Mouse (Mus musculus) lung, embryonic 14.5 days (tissue): ENCODE data around the gene Tmem248. TPM values are rescaled to one million over a fixed set of nuclear protein-coding genes. Genes with fewer than 3 reads are reported as not detected.

ENCODE experiments used
- ATAC-seq: fragments of 200-750 bp; cut with Nextera tagmentation; 2 replicates; pipeline ENCODE4 v1.8.0; 2017; ENCODE audit warnings: mild to moderate bottlenecking, moderate TSS enrichment, moderate library complexity; ENCODE audit not compliant: insufficient read depth
- DNase-seq: peaks from one replicate; pipeline ENCODE4 v3.0.0-alpha.2; 2015
- H3K27ac ChIP-seq: fragments of 300-500 bp; sonication (generic); 2 replicates; pipeline ENCODE4 v1.5.1; 2014; ENCODE audit warnings: low read depth, mild to moderate bottlenecking, moderate library complexity
- H3K27me3 ChIP-seq: fragments of 300-500 bp; sonication (generic); 2 replicates; pipeline ENCODE4 v1.6.1; 2014; ENCODE audit warnings: low read length, control low read depth; ENCODE audit not compliant: insufficient read depth
- H3K36me3 ChIP-seq: fragments of 300-500 bp; sonication (generic); 2 replicates; pipeline ENCODE4 v1.6.1; 2014; ENCODE audit warnings: control low read depth; ENCODE audit not compliant: insufficient read depth
- H3K4me1 ChIP-seq: fragments of 300-500 bp; sonication (generic); 2 replicates; pipeline ENCODE4 v1.6.1; 2014; ENCODE audit warnings: antibody characterized with exemption, control low read depth; ENCODE audit not compliant: insufficient read depth
- H3K4me2 ChIP-seq: fragments of 300-500 bp; sonication (generic); 2 replicates; pipeline ENCODE4 v1.6.1; 2014; ENCODE audit warnings: mild to moderate bottlenecking
- H3K4me3 ChIP-seq: fragments of 300-500 bp; sonication (generic); 2 replicates; pipeline ENCODE4 v1.5.1; 2014; ENCODE audit warnings: low read depth, low read length
- H3K9ac ChIP-seq: fragments of 300-500 bp; sonication (generic); 2 replicates; pipeline ENCODE4 v1.6.1; 2014
- H3K9me3 ChIP-seq: fragments of 300-500 bp; sonication (generic); 2 replicates; pipeline ENCODE4 v1.6.1; 2016; ENCODE audit warnings: low read depth, low read length, control low read depth
- CTCF ChIP-seq: IDR thresholded peaks from 2 replicates; pipeline ENCODE4 v1.5.1; 2016; ENCODE audit warnings: antibody characterized with exemption, low read depth
- WGBS: fragments of 180-500 bp; shearing (Covaris S2); extraction: QIAGEN DNeasy Blood & Tissue Kit; methylation state at CpG from one replicate; pipeline ENCODE4 v1.1.7; 2014; 5-methylcytosine and 5-hydroxymethylcytosine counted together
- polyA plus RNA-seq: library from polyadenylated mRNA; unstranded; fragments of >200 nt; fragmentation: Nextera tagmentation; extraction: Ambion mirVana; gene quantifications from 2 replicates; pipeline ENCODE4 v1.2.1, GENCODE M21; 2014

Tmem248 gene
- polyA plus RNA-seq, 1 experiment from 2014 or later: 46.6 TPM

- H3K27me3 ChIP-seq: no peaks in the 10 kb centered on the region
- H3K4me2 ChIP-seq: no peak overlapping the region
- no peaks in the 10 kb centered on the region for H3K9me3 ChIP-seq
- 76% methylated on average over 4 of the region's 4 CpGs for WGBS
- no peak for ATAC-seq
- no peak for DNase-seq
- no peak overlapping the region for H3K4me3 ChIP-seq
- no peaks in the 10 kb centered on the region for H3K4me1 ChIP-seq
- H3K9ac ChIP-seq: no peak overlapping the region
- peaks cover 43% of the 10 kb centered on the region for H3K36me3 ChIP-seq
- TF ChIP-seq CTCF: no peak
- H3K27ac ChIP-seq: no peak overlapping the region
Measured at GRCm38 (mm10) chr5:130203948-130204347, 12.9 kb upstream of the Tmem248 start.

GRCm38 (mm10) chr5:130204560-130204959, 12.3 kb upstream of the Tmem248 start:
- no peak for TF ChIP-seq CTCF
- WGBS: 84% methylated on average over 6 of the region's 6 CpGs

GRCm38 (mm10) chr5:130205441-130206023, 11.3 kb upstream of the Tmem248 start:
- Histone ChIP-seq H3K9ac (no peak overlapping the region), H3K9me3 (no peaks in the 10 kb centered on the region), H3K36me3 (peaks cover 49% of the 10 kb centered on the region), H3K4me1 (no peaks in the 10 kb centered on the region), H3K4me3 (no peak overlapping the region), H3K27me3 (no peaks in the 10 kb centered on the region), H3K27ac (no peak overlapping the region), H3K4me2 (no peak overlapping the region)
- no peak for TF ChIP-seq CTCF
- no peak for DNase-seq
- ATAC-seq: peak; percentile 56; the same call in 1 of the 2 replicates
- WGBS: 86% methylated on average over 3 of the region's 3 CpGs

More at GRCm38 (mm10) chr5:130204560-130204959, 12.3 kb upstream of the Tmem248 start:
- Histone ChIP-seq H3K27me3 (no peaks in the 10 kb centered on the region), H3K9ac (no peak overlapping the region), H3K27ac (no peak overlapping the region), H3K4me3 (no peak overlapping the region), H3K9me3 (no peaks in the 10 kb centered on the region), H3K4me2 (no peak overlapping the region), H3K36me3 (peaks cover 45% of the 10 kb centered on the region), H3K4me1 (no peaks in the 10 kb centered on the region)
- ATAC-seq (no peak), DNase-seq (no peak)

GRCm38 (mm10) chr5:130207299-130207698, 9.6 kb upstream of the Tmem248 start:
- H3K4me1 ChIP-seq: no peaks in the 10 kb centered on the region
- no peaks in the 10 kb centered on the region for H3K27me3 ChIP-seq
- ATAC-seq: no peak
- no peak overlapping the region for H3K4me2 ChIP-seq
- H3K9ac ChIP-seq: no peak overlapping the region
- no peaks in the 10 kb centered on the region for H3K9me3 ChIP-seq
- H3K27ac ChIP-seq: no peak overlapping the region
- DNase-seq: peak; percentile 7
- 75% methylated on average over 4 of the region's 4 CpGs for WGBS
- no peak overlapping the region for H3K4me3 ChIP-seq
- no peak for TF ChIP-seq CTCF
- peaks cover 51% of the 10 kb centered on the region for H3K36me3 ChIP-seq

- no peak for DNase-seq
- no peak overlapping the region for H3K4me3 ChIP-seq
- H3K27ac ChIP-seq: no peak overlapping the region
- H3K4me2 ChIP-seq: no peak overlapping the region
- no peaks in the 10 kb centered on the region for H3K9me3 ChIP-seq
- H3K4me1 ChIP-seq: no peaks in the 10 kb centered on the region
- no peak overlapping the region for H3K9ac ChIP-seq
- WGBS: 77% methylated on average over 11 of the region's 11 CpGs
- no peaks in the 10 kb centered on the region for H3K27me3 ChIP-seq
- TF ChIP-seq CTCF: no peak
- no peak for ATAC-seq
- H3K36me3 ChIP-seq: peaks cover 58% of the 10 kb centered on the region
Measured at GRCm38 (mm10) chr5:130212956-130213355, 3.9 kb upstream of the Tmem248 start.

GRCm38 (mm10) chr5:130217406-130217805, 525 bp downstream of the Tmem248 start:
- peaks cover 21% of the 10 kb centered on the region for H3K36me3 ChIP-seq
- H3K9ac ChIP-seq: no peak overlapping the region
- H3K9me3 ChIP-seq: no peaks in the 10 kb centered on the region
- no peak overlapping the region for H3K27ac ChIP-seq
- H3K27me3 ChIP-seq: no peaks in the 10 kb centered on the region
- 89% methylated on average over 4 of the region's 4 CpGs for WGBS
- no peak overlapping the region for H3K4me3 ChIP-seq
- no peak for ATAC-seq
- no peak for DNase-seq
- H3K4me1 ChIP-seq: no peaks in the 10 kb centered on the region
- TF ChIP-seq CTCF: no peak
- no peak overlapping the region for H3K4me2 ChIP-seq

GRCm38 (mm10) chr5:130218336-130218735, 1.5 kb downstream of the Tmem248 start:
- WGBS: 83% methylated on average over 5 of the region's 5 CpGs
- H3K4me3 ChIP-seq: no peak overlapping the region
- peaks cover 12% of the 10 kb centered on the region for H3K36me3 ChIP-seq
- no peak for DNase-seq
- no peaks in the 10 kb centered on the region for H3K9me3 ChIP-seq
- no peak overlapping the region for H3K9ac ChIP-seq
- no peak for ATAC-seq
- no peak for TF ChIP-seq CTCF
- no peaks in the 10 kb centered on the region for H3K27me3 ChIP-seq
- H3K4me2 ChIP-seq: no peak overlapping the region
- H3K4me1 ChIP-seq: peaks cover 4% of the 10 kb centered on the region; the same call in 1 of the 2 replicates
- H3K27ac ChIP-seq: no peak overlapping the region
